Mouse (Mus musculus) erythroblast, embryonic 14.5 days (primary cell): ENCODE data around the gene Tent2.

Source experiments
- GATA1 ChIP-seq: IDR thresholded peaks from 2 replicates; pipeline ENCODE4 v1.6.1; 2012; ENCODE audit warnings: low read length, inconsistent platforms, mixed read lengths
- TAL1 ChIP-seq: IDR thresholded peaks from 3 replicates; pipeline ENCODE4 v1.6.1; 2012; ENCODE audit warnings: low read length, inconsistent platforms, mixed read lengths

DNA sequence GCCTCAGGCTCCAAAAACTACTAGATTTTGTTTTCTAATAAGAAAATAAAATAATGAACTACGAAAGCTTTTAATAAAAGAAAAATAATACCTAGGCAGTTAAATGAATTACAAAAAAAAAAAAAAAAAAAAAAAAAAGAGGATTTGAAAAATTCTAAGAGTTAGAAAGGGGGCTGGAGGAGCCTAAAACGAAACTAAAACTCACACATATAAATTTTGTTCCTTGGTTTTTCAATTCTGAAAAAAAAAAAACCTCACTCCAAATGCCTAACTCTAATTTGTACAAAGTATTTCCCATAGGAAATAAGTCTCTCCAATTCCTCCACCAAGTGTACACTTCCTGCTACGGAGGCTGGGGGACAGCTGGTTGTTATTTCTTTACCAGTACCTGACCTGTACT lies 3.4 kb downstream of the Tent2 start:
- TF ChIP-seq GATA1 (no peak), TAL1 (no peak)
